Mouse (Mus musculus) liver, embryonic 15.5 days (tissue): ENCODE results near the gene Agbl3. TPM values are rescaled to one million over a fixed set of nuclear protein-coding genes. Genes with fewer than 3 reads are reported as not detected.

Experiments
- ATAC-seq: fragments of 200-750 bp; cut with Nextera tagmentation; 2 replicates; pipeline ENCODE4 v1.8.0; 2017; ENCODE audit warnings: moderate number of reproducible peaks, mild to moderate bottlenecking, moderate library complexity; ENCODE audit not compliant: insufficient read depth
- H3K27ac ChIP-seq: fragments of 300-500 bp; sonication (generic); replicated peaks from 2 replicates; pipeline ENCODE4 v1.5.1; 2015; ENCODE audit warnings: mild to moderate bottlenecking, inconsistent platforms
- H3K27me3 ChIP-seq: fragments of 300-500 bp; sonication (generic); 2 replicates; pipeline ENCODE4 v1.6.1; 2015; ENCODE audit warnings: mild to moderate bottlenecking, inconsistent platforms
- H3K36me3 ChIP-seq: fragments of 300-500 bp; sonication (generic); replicated peaks from 2 replicates; pipeline ENCODE4 v1.6.1; 2015; ENCODE audit warnings: moderate library complexity, mild to moderate bottlenecking, inconsistent platforms
- H3K4me1 ChIP-seq: fragments of 300-500 bp; sonication (generic); replicated peaks from 2 replicates; pipeline ENCODE4 v1.6.1; 2015; ENCODE audit warnings: inconsistent platforms
- H3K4me2 ChIP-seq: fragments of 300-500 bp; sonication (generic); 2 replicates; pipeline ENCODE4 v1.6.1; 2015; ENCODE audit warnings: moderate library complexity, mild to moderate bottlenecking, inconsistent platforms
- H3K4me3 ChIP-seq: fragments of 300-500 bp; sonication (generic); replicated peaks from 2 replicates; pipeline ENCODE4 v1.5.1; 2015; ENCODE audit warnings: mild to moderate bottlenecking, inconsistent platforms
- H3K9ac ChIP-seq: fragments of 300-500 bp; sonication (generic); 2 replicates; pipeline ENCODE4 v1.6.1; 2015; ENCODE audit warnings: moderate library complexity, mild to moderate bottlenecking, inconsistent platforms
- H3K9me3 ChIP-seq: fragments of 300-500 bp; sonication (generic); replicated peaks from 2 replicates; pipeline ENCODE4 v1.6.1; 2016; ENCODE audit warnings: inconsistent platforms
- WGBS: fragments of 180-500 bp; shearing (Covaris S2); methylation state at CpG from one replicate; pipeline ENCODE4 v1.1.7; 2015; ENCODE audit warnings: mixed read lengths; ENCODE audit not compliant: insufficient replicate concordance; 5-methylcytosine and 5-hydroxymethylcytosine counted together
- polyA plus RNA-seq: library from polyadenylated mRNA; unstranded; fragments of >200 nt; fragmentation: Nextera tagmentation; extraction: Ambion mirVana; gene quantifications from 2 replicates; pipeline ENCODE4 v1.2.1, GENCODE M21; 2015

Gene Agbl3
- 2.4 and 3.2 TPM in 2 replicates for polyA plus RNA-seq

DNA sequence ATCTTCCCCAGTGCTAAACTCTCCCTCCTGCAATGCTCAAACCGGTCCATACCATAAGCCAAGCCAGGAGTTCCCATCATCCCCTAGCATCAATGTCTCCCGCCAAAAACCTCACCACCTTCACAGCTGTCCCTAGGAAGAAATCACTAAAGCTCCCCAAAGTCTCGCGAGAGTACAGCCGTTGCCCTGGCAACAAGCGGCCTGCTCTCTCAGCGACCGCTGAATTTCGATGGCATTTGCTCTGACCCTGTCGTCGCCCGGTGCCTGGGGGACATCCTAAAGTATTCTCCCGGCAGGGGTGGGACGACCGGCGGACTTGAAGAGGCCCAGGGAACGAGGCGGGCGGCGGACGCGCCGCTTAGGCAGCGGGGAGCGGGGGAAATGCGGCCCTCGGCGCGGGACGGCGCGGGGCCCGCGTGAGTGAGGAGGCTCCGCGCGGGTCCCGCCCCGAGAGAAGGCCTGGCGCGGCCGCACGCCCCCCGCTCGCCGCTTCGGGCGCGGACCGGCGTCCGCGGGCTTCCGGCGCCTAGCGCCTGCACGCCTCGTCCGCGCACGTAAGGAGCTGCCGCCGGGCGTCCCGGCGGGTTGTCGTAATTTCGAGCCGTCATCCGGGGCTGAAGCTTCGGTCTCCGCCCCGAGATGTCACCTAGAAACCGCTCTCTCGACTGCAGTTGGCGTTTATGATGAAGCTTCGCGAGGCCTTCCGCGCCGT, at the start of gene Agbl3:
Agbl3 (plus strand) TSS at position 202 of the 712 bp plus-strand sequence.
- peaks cover 7% of the 10 kb centered on the region for H3K4me1 ChIP-seq

DNA sequence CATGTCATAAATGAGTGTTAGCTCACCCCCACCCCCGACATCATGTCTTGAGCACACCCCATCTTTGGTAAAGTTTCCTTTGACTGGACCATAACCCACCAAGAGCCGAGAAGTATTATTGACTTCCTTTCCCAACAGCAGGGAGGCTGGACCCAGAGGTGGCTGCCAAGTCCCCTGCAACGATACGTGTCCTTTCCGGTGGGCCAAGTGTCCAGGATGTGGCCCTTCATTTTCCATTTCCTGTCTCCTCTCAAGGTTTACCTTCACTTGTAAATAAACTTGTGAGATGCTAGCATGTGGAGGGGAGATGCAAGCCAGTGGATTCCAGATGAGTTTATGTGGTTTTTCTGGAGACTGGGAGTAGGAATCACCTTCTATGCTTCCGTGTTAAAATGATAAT, 49.2 kb upstream of the Agbl3 start:
- no peak overlapping the region for H3K27ac ChIP-seq
- 49% methylated on average over 6 of the region's 6 CpGs for WGBS
- H3K4me3 ChIP-seq, result no peak overlapping the region
- no peaks in the 10 kb centered on the region for H3K9me3 ChIP-seq
- no peak overlapping the region for H3K9ac ChIP-seq
- no peak for ATAC-seq
- no peaks in the 10 kb centered on the region for H3K36me3 ChIP-seq
- H3K4me1 ChIP-seq, result 0 out of 2 replicates have a peak, but pooled peaks cover 14% of the 10 kb centered on the region
- H3K27me3 ChIP-seq, result no peaks in the 10 kb centered on the region
- no peak overlapping the region for H3K4me2 ChIP-seq

More for the DNA sequence above, at the start of gene Agbl3:
- Histone ChIP-seq H3K4me2 (peak within 1 kb of the TSS; percentile 90), H3K4me3 (peak within 1 kb of the TSS; percentile 74), H3K36me3 (0 out of 2 replicates have a peak, but pooled peaks cover 2% of the 10 kb centered on the region), H3K27ac (peak within 1 kb of the TSS; percentile 97), H3K27me3 (0 out of 2 replicates have a peak, but pooled peaks cover 3% of the 10 kb centered on the region), H3K9ac (peak within 1 kb of the TSS; percentile 84), H3K9me3 (no peaks in the 10 kb centered on the region)
- under 1% methylated on average over 64 of the region's 81 CpGs for WGBS
- peak; percentile 92 for ATAC-seq

DNA sequence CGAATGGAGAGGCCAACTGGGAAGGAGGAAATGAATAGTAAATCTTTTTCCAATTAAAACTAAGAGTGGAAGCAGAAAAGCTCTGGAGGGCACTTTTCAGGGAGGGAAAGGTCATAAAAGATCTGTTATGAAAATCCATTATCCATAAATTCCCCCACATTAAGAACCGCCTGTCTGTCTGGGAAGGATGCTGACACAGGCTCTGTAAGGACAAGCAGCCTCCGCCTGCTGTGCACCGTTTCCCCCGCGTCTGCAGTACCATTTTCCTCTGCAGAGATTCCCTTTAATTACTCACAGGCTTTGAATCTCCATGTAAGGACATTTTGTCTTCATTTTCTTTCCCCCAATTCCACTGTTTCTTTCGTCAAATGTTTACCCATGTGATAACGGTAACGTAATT, 48.7 kb upstream of the Agbl3 start:
- Histone ChIP-seq H3K36me3 (no peaks in the 10 kb centered on the region), H3K27ac (no peak overlapping the region), H3K9me3 (no peaks in the 10 kb centered on the region), H3K4me2 (no peak overlapping the region), H3K9ac (no peak overlapping the region), H3K4me3 (no peak overlapping the region), H3K4me1 (0 out of 2 replicates have a peak, but pooled peaks cover 12% of the 10 kb centered on the region), H3K27me3 (no peaks in the 10 kb centered on the region)
- 71% methylated on average over 9 of the region's 9 CpGs for WGBS
- ATAC-seq, result no peak

DNA sequence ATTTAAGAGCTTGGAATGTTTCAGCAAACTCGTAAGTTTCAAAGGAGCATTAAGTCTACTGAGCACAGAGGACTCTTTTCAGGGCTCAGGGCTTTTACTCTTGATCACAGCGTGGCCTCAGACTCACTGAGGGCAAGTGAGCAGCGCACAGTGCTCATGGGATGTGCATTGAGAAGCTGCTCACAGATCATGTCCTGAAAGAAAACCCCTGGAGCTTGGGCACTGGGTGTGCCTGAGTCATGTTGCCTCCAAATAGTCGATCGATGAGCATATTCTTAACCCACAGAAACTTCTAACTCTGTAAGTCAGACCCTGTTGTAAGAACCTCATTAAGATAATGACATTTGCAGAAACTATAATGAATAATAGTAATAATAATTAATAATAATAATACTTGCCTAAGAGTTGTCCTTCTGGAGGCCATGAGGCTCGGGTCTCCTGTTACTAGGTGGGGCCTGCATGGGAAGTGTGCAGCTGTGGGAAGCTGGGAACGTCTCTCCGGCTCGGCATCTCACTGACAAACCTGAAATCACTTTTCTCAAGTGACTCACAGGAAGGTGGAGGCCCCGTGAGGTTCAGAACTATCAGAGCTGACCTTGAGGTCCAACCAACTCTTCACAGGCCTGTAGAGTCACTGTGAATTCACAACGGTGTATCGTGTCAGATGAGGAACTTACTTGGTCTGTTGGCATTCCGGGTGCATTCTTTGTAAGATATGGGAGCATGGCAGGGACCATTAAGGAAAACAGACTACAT, 45.1 kb upstream of the Agbl3 start:
- Histone ChIP-seq H3K27ac (no peak overlapping the region), H3K9ac (no peak overlapping the region), H3K27me3 (no peaks in the 10 kb centered on the region), H3K4me1 (peaks cover 12% of the 10 kb centered on the region), H3K4me3 (no peak overlapping the region), H3K4me2 (no peak overlapping the region), H3K36me3 (no peaks in the 10 kb centered on the region), H3K9me3 (no peaks in the 10 kb centered on the region)
- ATAC-seq, result no peak
- 68% methylated on average over 13 of the region's 13 CpGs for whole genome bisulfite sequencing

DNA sequence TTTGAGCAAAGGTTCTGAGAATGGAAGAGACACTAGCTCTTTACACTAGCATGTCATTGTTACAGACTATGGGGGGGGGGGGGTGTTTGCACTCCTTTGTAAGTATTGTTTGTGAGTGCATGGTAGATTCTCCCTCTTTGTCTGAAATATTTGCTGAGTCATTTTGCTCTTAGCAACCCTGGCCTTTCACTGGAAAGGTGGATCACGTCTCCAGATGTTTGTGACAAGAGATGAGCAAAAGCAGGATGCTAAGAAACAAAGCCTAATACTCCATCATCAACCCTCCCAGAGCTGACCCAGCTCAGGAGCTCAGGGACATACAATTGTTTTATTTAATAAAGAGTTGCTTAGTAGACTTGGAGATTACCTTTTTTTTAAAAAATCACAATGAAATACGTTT, 43.3 kb upstream of the Agbl3 start:
- WGBS, result 44% methylated on average over 2 of the region's 2 CpGs
- Histone ChIP-seq H3K27me3 (no peaks in the 10 kb centered on the region), H3K4me2 (no peak overlapping the region), H3K4me3 (no peak overlapping the region), H3K9me3 (no peaks in the 10 kb centered on the region), H3K36me3 (no peaks in the 10 kb centered on the region; the same call in 1 of the 2 replicates), H3K9ac (no peak overlapping the region), H3K27ac (no peak overlapping the region), H3K4me1 (peaks cover 9% of the 10 kb centered on the region)
- ATAC-seq, result no peak

DNA sequence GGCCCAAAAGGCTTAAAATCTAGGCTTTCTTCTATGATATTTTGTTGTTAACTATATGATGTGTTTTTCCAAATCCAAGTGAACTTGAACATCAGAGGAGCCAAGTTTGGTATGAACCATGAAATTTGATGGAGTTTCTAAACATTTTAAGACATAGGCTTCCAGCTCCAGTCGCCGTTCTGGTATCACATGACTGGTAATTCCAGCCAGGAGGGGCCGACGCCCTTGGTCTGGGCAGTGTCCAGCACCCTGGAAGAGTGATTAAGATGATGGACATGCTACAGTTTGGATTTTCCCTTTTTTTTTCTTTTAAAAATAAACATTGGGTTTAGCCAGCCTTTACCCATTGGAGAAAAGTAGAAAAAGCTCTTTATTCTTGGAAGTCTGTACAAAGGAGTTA, 36.3 kb upstream of the Agbl3 start:
- Histone ChIP-seq H3K4me2 (no peak overlapping the region), H3K27ac (no peak overlapping the region), H3K27me3 (no peaks in the 10 kb centered on the region), H3K4me1 (peaks cover 4% of the 10 kb centered on the region; the same call in 1 of the 2 replicates), H3K9ac (no peak overlapping the region), H3K36me3 (no peaks in the 10 kb centered on the region; the same call in 1 of the 2 replicates), H3K9me3 (no peaks in the 10 kb centered on the region), H3K4me3 (no peak overlapping the region)
- no peak for ATAC-seq
- 74% methylated on average over 4 of the region's 4 CpGs for WGBS

DNA sequence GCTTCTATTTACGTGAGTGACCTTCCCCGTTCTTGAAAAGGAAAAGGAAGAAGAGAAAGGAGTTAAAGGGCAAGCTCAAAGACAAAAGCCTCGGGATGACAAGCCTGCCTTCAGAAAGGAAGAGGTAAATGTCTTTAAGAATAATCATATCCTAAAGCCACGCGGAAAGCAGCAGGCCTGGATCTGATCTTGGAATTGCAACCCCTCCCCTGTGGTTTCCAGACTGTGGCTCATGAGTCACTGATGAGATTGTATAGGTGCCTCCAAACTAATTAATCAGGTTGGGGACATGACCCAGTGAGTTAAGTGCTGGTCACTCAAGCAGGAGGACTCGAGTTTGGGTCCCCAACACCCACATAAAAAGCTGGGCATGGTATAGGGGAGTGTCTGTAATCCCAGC, 32.4 kb upstream of the Agbl3 start:
- Histone ChIP-seq H3K9ac (no peak overlapping the region), H3K4me2 (no peak overlapping the region), H3K4me1 (0 out of 2 replicates have a peak, but pooled peaks cover 14% of the 10 kb centered on the region), H3K9me3 (no peaks in the 10 kb centered on the region), H3K4me3 (no peak overlapping the region), H3K27ac (no peak overlapping the region), H3K27me3 (no peaks in the 10 kb centered on the region), H3K36me3 (no peaks in the 10 kb centered on the region)
- 48% methylated on average over 6 of the region's 6 CpGs for WGBS
- no peak for ATAC-seq

DNA sequence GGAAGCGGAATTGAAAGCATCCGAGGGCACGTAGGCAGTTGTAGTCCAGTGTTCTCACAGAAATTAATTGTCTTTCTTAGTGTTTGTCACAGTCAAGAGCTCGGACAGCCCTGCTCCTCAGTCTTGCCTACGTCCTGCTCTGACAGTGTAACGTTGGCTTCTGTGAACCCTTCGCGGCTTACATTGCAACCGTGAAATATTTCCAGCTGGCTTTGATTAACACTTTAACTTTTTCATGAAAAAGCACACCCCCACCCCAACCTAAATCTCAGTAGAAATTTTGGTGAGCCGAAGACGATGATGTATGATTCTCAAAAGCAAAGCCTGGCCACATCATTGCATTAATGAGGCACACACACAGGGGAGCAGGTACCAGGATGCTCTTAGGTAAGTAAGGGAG, 31.7 kb upstream of the Agbl3 start:
- no peaks in the 10 kb centered on the region for H3K9me3 ChIP-seq
- H3K9ac ChIP-seq, result no peak overlapping the region
- no peak overlapping the region for H3K27ac ChIP-seq
- no peak overlapping the region for H3K4me2 ChIP-seq
- no peaks in the 10 kb centered on the region for H3K27me3 ChIP-seq
- H3K4me3 ChIP-seq, result no peak overlapping the region
- 74% methylated on average over 11 of the region's 11 CpGs for WGBS
- ATAC-seq, result no peak
- H3K36me3 ChIP-seq, result no peaks in the 10 kb centered on the region
- 0 out of 2 replicates have a peak, but pooled peaks cover 14% of the 10 kb centered on the region for H3K4me1 ChIP-seq

DNA sequence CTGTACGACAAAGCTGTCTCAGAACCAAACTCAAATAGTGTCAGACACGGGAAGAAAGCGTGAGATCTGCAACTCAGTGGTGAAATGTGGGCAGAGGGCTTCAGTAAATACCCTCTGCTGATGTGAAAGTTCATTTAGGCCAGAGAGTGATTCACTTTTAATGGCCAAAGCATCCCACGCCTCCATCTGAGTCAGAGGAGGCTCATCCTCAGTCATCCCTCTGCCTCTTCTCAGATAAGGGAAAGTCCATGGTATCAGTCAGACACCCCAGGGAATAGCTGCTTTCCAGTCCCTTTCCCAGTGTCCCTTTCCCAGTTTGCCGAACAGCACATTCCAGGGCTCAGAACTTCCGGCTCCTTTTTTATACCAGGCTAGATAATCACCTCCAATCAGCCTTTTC, 30.7 kb upstream of the Agbl3 start:
- 0 out of 2 replicates have a peak, but pooled peaks cover 14% of the 10 kb centered on the region for H3K4me1 ChIP-seq
- H3K9ac ChIP-seq, result no peak overlapping the region
- H3K4me2 ChIP-seq, result no peak overlapping the region
- H3K36me3 ChIP-seq, result no peaks in the 10 kb centered on the region
- H3K27me3 ChIP-seq, result no peaks in the 10 kb centered on the region
- ATAC-seq, result no peak
- H3K9me3 ChIP-seq, result no peaks in the 10 kb centered on the region
- WGBS, result 60% methylated on average over 6 of the region's 6 CpGs
- H3K4me3 ChIP-seq, result no peak overlapping the region
- no peak overlapping the region for H3K27ac ChIP-seq

DNA sequence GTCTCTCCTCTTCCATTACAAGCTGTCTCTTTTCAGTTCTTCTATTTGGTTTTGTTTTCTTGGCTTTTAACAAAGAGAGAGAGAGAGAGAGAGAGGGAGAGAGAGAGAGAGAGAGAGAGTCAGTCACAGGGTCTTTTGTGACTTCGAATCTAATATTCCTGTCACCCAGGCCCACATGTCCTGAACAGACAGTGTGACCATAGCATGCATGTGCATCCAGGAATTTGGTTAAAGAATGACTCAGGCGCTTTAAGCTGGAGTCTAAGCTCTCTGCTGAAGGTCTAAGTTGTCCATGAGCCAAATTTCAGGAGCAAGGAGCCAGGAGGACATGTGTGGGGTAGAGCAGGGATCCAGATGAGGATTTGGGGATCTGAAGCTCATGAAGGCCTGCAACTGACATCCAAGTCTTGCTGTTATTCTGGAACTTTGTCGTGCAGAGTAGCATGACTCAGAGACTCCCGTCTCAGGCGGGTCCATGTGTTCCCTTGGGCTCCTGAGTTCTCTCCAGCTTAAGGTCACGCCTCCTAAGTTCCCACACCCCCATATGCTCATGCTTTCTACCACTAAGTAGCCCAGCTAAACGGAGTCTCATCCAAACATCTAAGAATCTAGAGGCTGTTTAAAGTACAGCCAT, 29.6 kb upstream of the Agbl3 start:
- Histone ChIP-seq H3K4me2 (no peak overlapping the region), H3K36me3 (0 out of 2 replicates have a peak, but pooled peaks cover 5% of the 10 kb centered on the region), H3K27ac (no peak overlapping the region), H3K9ac (no peak overlapping the region), H3K9me3 (no peaks in the 10 kb centered on the region), H3K4me1 (0 out of 2 replicates have a peak, but pooled peaks cover 14% of the 10 kb centered on the region), H3K27me3 (no peaks in the 10 kb centered on the region), H3K4me3 (no peak overlapping the region)
- no peak for ATAC-seq
- 54% methylated on average over 7 of the region's 7 CpGs for WGBS

DNA sequence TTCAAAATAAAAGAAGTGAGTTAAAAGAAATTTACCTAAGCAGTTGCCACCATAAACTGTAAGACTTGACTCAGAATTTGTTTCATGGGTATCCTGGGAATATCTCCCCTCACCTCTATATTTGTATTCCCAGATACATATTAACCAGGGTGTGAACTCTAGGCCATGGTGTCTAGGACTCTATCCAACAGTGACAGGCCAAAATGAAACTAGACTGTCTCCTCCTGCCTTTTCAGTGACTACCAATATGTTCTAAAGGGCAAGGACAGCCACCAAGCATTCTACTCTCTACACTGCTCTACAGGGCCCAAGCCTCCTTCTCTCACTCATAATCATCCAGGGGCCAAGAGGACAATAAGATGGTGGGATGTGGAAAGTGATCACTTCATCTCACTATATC, 28.6 kb upstream of the Agbl3 start:
- H3K9me3 ChIP-seq, result no peaks in the 10 kb centered on the region
- H3K27me3 ChIP-seq, result no peaks in the 10 kb centered on the region
- 0 out of 2 replicates have a peak, but pooled peaks cover 14% of the 10 kb centered on the region for H3K4me1 ChIP-seq
- no peak overlapping the region for H3K27ac ChIP-seq
- H3K9ac ChIP-seq, result no peak overlapping the region
- 0 out of 2 replicates have a peak, but pooled peaks cover 9% of the 10 kb centered on the region for H3K36me3 ChIP-seq
- no peak overlapping the region for H3K4me2 ChIP-seq
- no peak overlapping the region for H3K4me3 ChIP-seq
- no peak for ATAC-seq
